Mouse (Mus musculus): Measurements from ENCODE around the gene Kalrn.

DNA sequence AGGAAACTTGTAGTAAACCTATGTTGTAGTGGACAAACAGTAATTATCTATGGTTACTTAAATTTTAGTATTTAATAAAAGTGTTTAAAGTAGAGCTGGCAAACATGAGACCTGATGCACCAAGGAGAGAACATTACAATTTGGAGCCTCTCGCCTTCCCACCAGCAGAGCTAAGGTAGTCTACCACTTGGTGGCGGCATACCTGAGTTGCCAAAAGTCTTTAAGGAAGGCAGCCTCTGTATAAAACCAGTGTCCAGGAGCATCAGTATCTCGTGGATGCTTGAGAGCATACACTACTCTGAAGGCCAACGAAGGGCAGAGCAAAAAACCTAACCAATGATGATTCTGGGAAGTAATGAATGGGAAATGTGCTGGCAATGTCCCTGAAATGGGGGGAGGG, 199.8 kb downstream of the Kalrn start:
- TF ChIP-seq TAL1 (IDR thresholded peaks at IDR 0.05; ENCODE audit: low read length), result no peak
- TF ChIP-seq GATA1 (IDR thresholded peaks at IDR 0.05; ENCODE audit: low read length), result no peak
